Mouse (Mus musculus) adrenal gland, adult (tissue): ENCODE data around the gene Slc23a2.

Source experiments
- DNase-seq, 2 experiments: peaks; one replicate each; pipeline ENCODE4 v3.0.0; 2022 to 2023; ENCODE audit warnings: low spot score in 1 of 2; ENCODE audit not compliant: inconsistent age in 2 of 2

Gene Slc23a2

GRCm38 (mm10) chr2:132135876-132136637, 8.9 kb downstream of the Slc23a2 start:
- DNase-seq, result peak in 1 of 2 experiments; percentile 73

- DNase-seq, result peak in 1 of 2 experiments; percentile 54
Measured at GRCm38 (mm10) chr2:132134758-132135157, 10.2 kb downstream of the Slc23a2 start.

DNA sequence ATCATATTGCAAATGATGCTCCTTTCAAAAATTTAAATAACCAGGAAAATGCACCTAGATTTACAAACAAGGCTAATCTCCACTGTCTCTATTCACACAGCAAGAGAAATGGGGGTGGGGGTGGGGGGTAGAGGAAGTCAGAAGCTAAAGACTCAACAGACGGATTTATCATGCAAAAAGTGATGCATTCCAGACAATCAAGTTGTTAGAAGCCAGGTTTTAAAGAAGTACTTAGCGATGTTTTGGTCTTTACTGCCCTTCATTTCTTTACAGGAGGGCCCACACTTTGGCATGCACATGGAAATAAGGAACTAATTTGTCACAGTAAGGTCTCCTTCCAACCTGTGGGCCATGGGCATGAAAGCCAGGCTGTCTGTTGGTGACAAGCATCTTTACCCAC, 11.5 kb downstream of the Slc23a2 start:
- DNase-seq, result no peak

DNA sequence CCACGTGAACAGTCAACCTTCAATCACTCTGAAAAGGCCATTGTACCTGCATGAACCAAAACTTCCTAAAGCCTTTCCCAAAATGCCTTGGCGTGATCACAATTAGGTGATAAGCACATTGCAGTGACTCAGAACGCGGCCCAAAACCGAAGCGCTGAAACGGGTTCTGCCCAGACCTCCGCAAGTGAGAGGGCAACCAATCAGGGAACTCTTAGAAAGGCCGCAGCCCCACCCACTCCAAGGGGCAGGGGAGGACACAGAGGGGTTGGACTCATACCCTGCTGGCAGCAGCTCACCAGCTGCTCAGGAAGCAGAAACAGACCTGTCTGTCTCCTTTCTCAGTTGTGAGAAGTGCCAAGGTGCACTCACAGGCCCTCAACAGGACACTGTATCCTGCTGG, 13.6 kb downstream of the Slc23a2 start:
- peak; percentile 87 to 93 for DNase-seq

GRCm38 (mm10) chr2:132129980-132130379, 14.9 kb downstream of the Slc23a2 start:
- no peak for DNase-seq

GRCm38 (mm10) chr2:132129247-132129646, 15.7 kb downstream of the Slc23a2 start:
- DNase-seq, result no peak

DNA sequence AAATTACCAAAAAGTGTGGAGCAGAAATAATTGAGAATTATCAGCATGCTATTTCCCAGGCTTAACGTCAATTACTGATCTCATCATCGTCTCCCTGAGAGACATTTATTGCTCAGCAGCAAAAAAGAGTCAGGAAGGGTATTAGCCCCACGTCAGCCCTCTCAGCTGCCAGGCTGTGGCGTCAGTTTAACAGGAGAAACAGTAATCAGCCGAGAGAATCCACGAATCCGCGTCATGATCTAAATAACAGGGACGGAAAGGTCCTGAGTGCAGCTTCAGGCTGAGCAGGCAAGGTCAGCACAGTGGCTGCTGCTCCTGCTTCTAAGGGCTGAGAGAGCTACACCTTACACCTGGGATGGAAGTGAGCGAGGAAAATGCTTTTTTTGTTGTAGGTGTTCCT, 17.0 kb downstream of the Slc23a2 start:
- DNase-seq, result peak; percentile 63 to 78

GRCm38 (mm10) chr2:132126292-132126691, 18.6 kb downstream of the Slc23a2 start:
- DNase-seq, result no peak

DNA sequence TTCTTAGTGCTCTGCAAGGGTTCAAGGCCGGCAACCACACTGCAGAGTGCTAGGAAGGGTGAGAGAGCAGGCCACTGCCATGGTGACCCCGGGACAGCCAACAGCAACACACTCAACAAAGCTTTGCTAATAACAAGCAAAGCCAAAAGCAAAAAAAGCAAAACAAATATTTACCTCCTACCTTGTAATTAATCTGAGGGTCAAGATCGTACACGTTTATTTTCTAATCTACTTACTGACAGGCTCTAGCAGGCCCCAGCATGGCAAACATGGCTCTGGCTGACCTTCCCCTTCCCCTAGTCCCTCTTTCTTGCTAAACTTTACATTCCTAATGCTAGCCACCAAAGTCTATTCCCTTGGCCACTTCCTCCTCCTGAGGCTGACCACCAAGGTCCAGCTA, 21.8 kb downstream of the Slc23a2 start:
- peak in 1 of 2 experiments; percentile 60 for DNase-seq

DNA sequence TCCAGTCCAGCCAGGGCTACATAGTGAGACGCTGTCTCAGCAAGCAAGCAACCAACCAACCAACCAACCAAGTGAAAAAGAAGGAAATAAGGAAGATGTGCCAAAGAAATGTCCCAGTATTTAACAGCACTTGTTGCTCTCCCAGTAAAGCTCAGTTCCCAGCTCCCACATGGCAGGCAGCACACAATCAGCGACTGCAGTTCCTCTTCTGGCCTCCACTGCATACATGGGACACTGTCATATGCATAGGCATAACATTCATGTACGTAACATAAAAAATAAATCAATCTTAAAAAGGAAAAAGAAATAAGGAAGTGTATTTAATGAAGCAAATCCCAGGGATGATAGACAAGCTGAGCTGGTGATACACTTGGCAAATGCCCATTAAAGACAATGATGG, 23.9 kb downstream of the Slc23a2 start:
- no peak for DNase-seq

DNA sequence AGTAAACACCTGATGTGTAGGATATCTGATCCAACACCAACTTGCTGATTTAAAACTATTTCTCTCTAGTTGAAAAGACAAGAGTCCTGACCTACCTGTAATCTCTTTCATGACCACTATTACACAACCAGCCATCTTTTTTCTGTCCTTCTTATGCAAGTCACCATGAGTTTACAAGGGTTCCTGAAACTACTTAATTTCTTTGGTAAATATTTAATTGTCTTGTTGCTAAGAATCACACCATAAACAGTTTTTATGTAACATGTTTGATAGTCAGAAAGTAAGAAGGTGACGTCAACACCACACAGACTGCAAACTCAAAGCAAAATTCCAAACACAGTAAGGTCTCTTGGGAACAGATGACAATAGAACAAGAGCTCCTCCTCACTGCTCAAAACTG, 26.3 kb downstream of the Slc23a2 start:
- no peak for DNase-seq

DNA sequence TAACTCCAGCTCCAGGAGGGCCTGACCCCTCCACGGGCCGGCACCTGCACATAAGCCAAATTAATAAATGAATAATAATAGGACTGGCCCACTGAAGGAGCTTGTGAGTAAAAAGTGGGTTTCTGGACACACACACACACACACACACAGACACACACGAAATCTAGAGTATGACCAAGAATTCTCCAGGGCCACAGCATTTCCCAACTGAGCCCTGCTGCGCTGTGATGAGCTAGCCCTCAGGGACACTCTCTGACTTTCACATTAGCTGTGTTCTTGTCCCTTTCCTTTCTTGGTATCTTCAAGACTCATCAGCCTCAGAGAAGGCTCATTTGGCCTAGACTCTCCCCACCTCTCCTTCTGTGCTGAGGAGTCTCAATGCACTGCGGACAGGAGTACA, 29.0 kb downstream of the Slc23a2 start:
- DNase-seq, result peak in 1 of 2 experiments; percentile 77

DNA sequence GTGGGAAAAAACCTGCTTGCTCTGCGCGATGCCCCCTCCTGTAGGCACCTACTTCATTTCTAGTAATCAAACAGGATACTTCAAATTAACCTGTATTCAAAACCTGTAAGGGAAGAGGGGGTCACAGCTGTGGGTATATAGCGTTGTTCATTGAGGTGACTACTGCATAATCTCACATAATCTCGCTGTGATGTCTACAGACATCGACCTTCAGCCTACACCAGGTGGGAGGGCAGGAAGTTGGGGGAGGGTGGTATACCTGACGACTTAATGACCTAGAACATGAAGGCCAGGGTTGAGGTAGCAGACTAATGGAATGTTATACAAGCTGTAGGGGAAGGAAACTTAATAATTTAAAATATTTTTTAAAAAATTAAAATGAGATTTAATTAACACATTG, 29.6 kb downstream of the Slc23a2 start:
- no peak for DNase-seq

- DNase-seq, result peak in 1 of 2 experiments; percentile 68
Measured at GRCm38 (mm10) chr2:132113962-132114759, 30.7 kb downstream of the Slc23a2 start.

DNA sequence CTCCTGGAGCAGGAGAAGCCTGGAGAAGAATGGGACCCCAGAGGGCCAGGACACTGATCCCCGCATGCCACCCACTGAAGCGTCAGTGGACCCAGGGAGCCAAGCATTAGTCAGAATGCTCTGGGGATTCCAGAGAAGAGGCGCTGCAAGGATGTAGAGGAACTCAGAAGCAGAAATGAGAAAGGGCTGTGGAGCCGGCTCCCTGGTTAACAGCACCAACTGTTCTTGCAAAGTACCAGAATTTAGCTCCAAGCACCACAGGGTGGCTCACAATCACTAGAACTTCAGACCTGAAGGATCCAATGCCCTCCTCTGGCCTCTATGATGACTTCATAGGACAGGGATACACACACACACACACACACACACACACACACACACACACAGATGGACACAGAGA, 32.6 kb downstream of the Slc23a2 start:
- DNase-seq, result peak in 1 of 2 experiments; percentile 48

DNA sequence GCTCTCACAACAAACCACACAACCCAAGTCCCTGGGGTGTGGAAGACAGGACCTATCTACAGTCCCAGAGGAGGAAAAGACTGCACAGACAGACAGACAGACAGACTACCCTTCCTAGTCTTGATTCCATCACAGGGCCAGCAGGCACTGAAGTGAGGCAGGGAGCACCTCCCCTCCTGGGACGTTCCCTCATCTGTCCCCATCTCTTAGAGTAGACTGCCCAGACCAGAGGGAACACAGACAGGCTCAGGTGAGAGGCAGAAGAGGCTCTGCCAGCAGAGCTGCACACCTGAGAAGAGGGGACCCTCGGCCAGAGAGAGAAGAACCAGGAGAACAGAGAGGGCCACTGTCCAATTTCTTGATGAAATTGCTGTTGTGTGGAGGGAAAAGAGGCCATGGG, 33.0 kb downstream of the Slc23a2 start:
- no peak for DNase-seq

DNA sequence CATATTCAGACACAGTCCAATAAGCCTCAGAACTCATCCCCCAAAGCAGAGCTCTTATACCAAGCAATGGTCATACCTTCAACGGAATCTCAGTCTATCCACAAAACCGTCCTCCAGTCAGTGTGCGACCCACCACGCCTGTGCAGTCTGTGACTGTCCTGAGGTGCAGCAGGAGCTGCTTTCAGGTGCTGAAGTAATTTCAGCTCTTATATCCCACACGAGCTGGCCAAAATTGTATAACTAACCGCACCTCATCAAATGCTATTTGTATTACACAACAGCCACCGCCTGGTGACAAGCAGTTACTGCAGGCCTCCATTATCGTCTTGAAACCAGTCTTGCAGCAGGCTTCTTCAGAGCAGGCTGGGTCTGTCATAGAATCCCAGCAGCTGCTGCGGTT, 33.6 kb downstream of the Slc23a2 start:
- DNase-seq, result peak; percentile 62 to 87

DNA sequence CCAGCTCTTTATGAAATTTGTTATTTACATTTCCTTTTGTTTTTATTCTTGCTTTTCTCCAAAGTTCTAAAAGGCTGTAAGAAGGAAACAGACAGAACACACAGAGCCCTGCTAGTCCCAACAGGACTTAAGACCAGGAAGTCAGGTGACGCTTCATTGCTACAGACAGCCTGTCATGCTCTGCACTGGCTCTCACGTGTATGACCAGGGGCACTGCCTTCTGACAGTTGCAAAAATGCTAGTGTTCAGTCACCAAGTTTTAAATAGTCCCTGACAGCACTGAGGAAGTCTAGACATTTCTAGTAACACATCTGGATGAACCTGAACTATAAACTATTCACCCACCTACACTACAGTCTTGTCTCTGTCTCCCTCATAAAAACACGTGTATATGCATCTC, 34.2 kb downstream of the Slc23a2 start:
- DNase-seq, result peak in 1 of 2 experiments; percentile 64

GRCm38 (mm10) chr2:132108988-132109387, 35.9 kb downstream of the Slc23a2 start:
- peak in 1 of 2 experiments; percentile 61 for DNase-seq

DNA sequence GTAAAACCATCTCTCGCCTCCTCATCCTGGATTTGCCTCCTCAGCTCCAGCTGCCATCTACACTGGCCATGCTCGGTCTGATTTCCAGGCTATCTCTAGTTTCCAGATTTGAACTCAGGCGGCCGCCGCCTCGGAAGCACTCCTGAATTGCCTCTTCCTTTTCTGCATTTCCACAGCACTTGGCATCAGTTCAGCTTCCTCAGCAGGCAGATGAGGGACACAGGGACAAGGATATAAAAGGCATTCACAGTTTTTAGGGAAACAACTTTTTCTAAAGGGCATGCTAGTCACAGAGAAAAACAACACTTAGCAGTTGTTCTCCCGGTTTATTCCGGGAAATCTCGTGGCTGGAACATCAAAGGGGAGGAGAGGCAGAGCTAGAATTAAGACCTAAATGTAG, 37.3 kb downstream of the Slc23a2 start:
- peak; percentile 64 to 89 for DNase-seq

DNA sequence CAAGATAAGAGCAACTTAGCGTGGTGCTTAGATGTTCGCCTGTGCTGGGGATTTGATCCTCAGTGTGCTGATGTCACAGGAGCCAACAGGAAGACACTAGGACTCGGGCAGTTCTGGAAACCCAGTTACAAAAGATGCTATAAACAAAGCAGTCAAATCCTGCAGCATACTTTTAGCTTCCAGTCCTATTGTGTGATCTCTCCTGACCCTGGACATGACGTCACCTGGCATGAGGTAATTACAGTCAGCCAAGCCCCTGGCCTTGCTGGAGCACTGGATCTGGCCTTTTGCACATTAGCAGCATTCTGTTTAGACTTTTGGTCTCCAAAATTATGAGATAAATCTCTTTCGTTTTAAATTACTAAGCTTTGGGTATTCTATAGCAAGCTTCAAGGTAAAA, 38.8 kb downstream of the Slc23a2 start:
- peak; percentile 83 to 93 for DNase-seq

DNA sequence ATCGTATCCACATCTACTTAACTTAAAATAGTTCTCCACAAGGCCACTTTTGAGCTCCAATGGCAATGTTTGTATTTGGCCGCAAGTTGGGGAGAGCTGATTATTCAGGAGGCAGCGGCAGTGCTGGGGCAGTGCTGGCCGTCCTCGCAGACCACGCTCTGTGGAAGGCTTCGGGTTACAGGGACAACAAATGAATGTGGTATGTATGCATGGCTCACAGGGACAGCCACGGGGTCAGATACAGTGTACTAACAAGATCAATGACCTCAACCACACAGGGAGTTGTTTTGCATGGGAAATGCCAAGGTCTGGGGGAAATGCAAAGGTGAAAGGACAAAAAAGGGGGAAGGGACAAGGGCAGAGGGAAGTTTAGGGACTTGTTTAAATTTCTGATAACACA, 41.6 kb downstream of the Slc23a2 start:
- DNase-seq, result peak; percentile 73 to 88
